Mouse (Mus musculus) ES-Bruce4 (cell line): ENCODE measurements around the gene Cbx7. TPM values are rescaled to one million over a fixed set of nuclear protein-coding genes. Genes with fewer than 3 reads are reported as not detected.

ENCODE experiments used
- H3K27ac ChIP-seq: 2 replicates; pipeline ENCODE4 v1.5.1; 2012; ENCODE audit warnings: low read length, inconsistent platforms; ENCODE audit not compliant: insufficient read depth
- H3K27me3 ChIP-seq: 2 replicates; pipeline ENCODE4 v1.6.1; 2012; ENCODE audit warnings: mild to moderate bottlenecking, low read length, inconsistent platforms; ENCODE audit not compliant: control insufficient read depth, poor library complexity, insufficient read depth, severe bottlenecking
- H3K36me3 ChIP-seq: 2 replicates; pipeline ENCODE4 v1.6.1; 2012; ENCODE audit warnings: inconsistent platforms, mild to moderate bottlenecking, low read length, moderate library complexity; ENCODE audit not compliant: control insufficient read depth, poor library complexity, insufficient read depth, severe bottlenecking
- H3K4me1 ChIP-seq: one replicate; pipeline ENCODE4 v1.8.1; 2011; ENCODE audit warnings: low read length; ENCODE audit not compliant: control insufficient read depth, insufficient read depth
- H3K4me3 ChIP-seq: 2 replicates; pipeline ENCODE4 v1.5.1; 2011; ENCODE audit warnings: low read depth, mild to moderate bottlenecking, low read length
- H3K9ac ChIP-seq: 2 replicates; pipeline ENCODE4 v1.6.1; 2012; ENCODE audit warnings: low read depth, mild to moderate bottlenecking, inconsistent platforms; ENCODE audit not compliant: poor library complexity, severe bottlenecking
- H3K9me3 ChIP-seq: replicated peaks from 2 replicates; pipeline ENCODE4 v1.6.1; 2012; ENCODE audit warnings: mild to moderate bottlenecking, low read length, inconsistent platforms; ENCODE audit not compliant: control insufficient read depth, poor library complexity, insufficient read depth, severe bottlenecking
- CTCF ChIP-seq: IDR thresholded peaks from one replicate; pipeline ENCODE4 v1.8.1; 2011; ENCODE audit warnings: low read depth, low read length
- EP300 ChIP-seq: IDR thresholded peaks from 2 replicates; pipeline ENCODE4 v1.6.1; 2011; ENCODE audit warnings: low read depth, low read length; ENCODE audit not compliant: insufficient read depth
- POLR2A ChIP-seq: IDR thresholded peaks from one replicate; pipeline ENCODE4 v1.8.1; 2011; ENCODE audit warnings: low read length; ENCODE audit not compliant: insufficient read depth
- polyA plus RNA-seq: library from polyadenylated mRNA; stranded (reverse); fragments of >200 nt; gene quantifications from 2 replicates; pipeline ENCODE4 v1.2.4, GENCODE M21; 2011; ENCODE audit warnings: low read depth; ENCODE audit not compliant: missing spikeins, insufficient read depth, insufficient read length

Cbx7 gene
- polyA plus RNA-seq, 1 experiment = 111 TPM

DNA sequence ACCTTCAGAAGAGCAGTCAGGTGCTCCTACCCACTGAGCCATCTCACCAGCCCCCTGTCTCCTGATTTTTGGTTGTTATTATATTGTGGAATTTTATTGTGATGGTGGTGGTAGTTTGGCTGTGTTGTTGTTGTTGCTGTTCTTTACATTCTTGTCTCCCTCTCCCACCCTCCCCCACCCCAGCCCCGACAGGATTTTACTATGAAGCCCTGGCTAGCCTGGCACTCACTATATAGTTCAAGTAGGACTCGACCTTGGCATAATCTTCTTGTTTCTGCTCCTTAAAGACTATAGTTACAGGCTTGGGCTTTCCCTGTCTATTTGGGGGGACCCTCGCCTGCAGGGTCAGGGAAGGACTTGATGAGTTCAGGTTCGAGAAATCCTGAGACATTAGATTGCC is 76.6 kb downstream of the Cbx7 start:
- Histone ChIP-seq H3K27ac (no peak overlapping the region), H3K9ac (peak overlapping the region; percentile 41), H3K4me3 (peak overlapping the region; percentile 41), H3K9me3 (no peaks in the 10 kb centered on the region), H3K4me1 (peaks cover 6% of the 10 kb centered on the region), H3K36me3 (peaks cover 23% of the 10 kb centered on the region), H3K27me3 (no peaks in the 10 kb centered on the region)
- TF ChIP-seq EP300 (no peak), POLR2A (no peak), CTCF (no peak)

GRCm38 (mm10) chr15:79893824-79894123 is 77.1 kb downstream of the Cbx7 start:
- Histone ChIP-seq H3K9ac (peak overlapping the region; percentile 41), H3K4me3 (peak overlapping the region; percentile 57), H3K4me1 (peaks cover 3% of the 10 kb centered on the region), H3K27ac (peak overlapping the region; percentile 45; the same call in 1 of the 2 replicates), H3K36me3 (peaks cover 19% of the 10 kb centered on the region), H3K9me3 (no peaks in the 10 kb centered on the region), H3K27me3 (no peaks in the 10 kb centered on the region)
- TF ChIP-seq CTCF (no peak), EP300 (no peak), POLR2A (no peak)

- Histone ChIP-seq H3K9ac (peak overlapping the region; percentile 74), H3K36me3 (peaks cover 13% of the 10 kb centered on the region), H3K27me3 (no peaks in the 10 kb centered on the region), H3K9me3 (no peaks in the 10 kb centered on the region), H3K27ac (peak overlapping the region; percentile 64), H3K4me1 (peaks cover 2% of the 10 kb centered on the region), H3K4me3 (peak overlapping the region; percentile 76)
- TF ChIP-seq POLR2A (no peak), EP300 (no peak), CTCF (no peak)
These were observed 77.7 kb downstream of the Cbx7 start for GRCm38 (mm10) chr15:79892995-79893823.

DNA sequence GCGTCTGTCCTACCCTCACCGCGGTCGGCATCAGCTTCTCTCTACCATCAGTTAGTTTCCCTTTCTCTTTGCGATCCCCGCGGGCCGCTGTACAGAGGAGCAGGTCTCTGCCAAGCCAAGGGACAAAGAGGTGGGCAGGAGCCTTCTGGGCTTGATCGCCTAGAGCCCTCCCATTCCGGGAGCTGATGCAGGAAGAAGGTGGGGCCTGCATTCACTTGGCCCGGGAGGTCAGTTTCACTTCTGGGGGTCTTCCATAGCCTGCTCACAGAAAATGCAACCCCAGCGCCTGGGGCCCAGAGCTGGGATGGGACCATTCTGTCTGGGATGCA is 78.7 kb downstream of the Cbx7 start:
- no peaks in the 10 kb centered on the region for H3K27me3 ChIP-seq
- peak overlapping the region; percentile 74 for H3K9ac ChIP-seq
- H3K4me3 ChIP-seq = peak overlapping the region; percentile 76
- no peaks in the 10 kb centered on the region for H3K9me3 ChIP-seq
- TF ChIP-seq POLR2A = no peak
- peaks cover 2% of the 10 kb centered on the region for H3K4me1 ChIP-seq
- peaks cover 5% of the 10 kb centered on the region for H3K36me3 ChIP-seq
- H3K27ac ChIP-seq = peak overlapping the region; percentile 64

DNA sequence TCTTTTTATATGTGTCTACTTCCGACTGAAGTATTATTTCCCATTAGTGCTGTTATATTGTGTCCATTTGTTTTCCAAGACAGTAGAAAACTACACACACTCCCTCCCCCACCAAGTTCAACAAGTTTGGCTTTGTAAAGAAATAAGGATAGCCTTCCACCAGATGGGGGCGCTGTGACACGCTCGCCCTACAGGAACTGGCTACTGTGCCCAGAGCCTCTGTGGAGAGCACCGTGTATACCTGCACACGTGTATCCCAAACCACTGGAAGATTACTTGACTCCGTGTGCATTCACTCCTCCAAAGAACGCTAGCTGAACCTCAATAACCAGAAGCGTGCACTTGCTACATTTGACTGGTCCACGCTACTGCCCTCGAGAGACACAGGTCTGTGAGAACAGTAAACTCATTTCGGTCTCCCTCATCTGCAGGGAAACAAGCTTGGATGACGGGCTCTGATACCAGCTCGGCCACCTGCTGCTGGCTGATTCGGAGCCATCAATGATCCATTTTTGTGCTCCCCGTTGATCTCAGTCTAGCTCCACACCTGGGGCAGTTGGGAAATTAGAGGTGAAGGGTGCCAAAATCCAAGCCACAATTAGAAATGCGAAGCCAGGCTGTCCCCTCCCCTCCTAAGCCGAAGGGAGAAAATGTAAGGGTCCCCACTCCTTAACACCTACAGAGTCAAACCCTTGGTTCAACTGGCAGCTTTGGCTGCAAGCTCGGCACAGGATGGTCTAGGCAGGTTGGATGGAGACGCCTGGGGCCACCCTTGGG is 79.3 kb downstream of the Cbx7 start, which contains the start of gene Apobec3:
Apobec3 (plus strand) TSS at position 224 of the 777 bp plus-strand sequence.
- no peaks in the 10 kb centered on the region for H3K27me3 ChIP-seq
- peaks cover 5% of the 10 kb centered on the region for H3K36me3 ChIP-seq
- H3K9me3 ChIP-seq = no peaks in the 10 kb centered on the region
- H3K4me3 ChIP-seq = peak within 1 kb of the TSS; percentile 76
- peak within 1 kb of the TSS; percentile 64 for H3K27ac ChIP-seq
- peak within 1 kb of the TSS; percentile 74 for H3K9ac ChIP-seq
- peaks cover 2% of the 10 kb centered on the region for H3K4me1 ChIP-seq
- TF ChIP-seq POLR2A (peak; percentile 62), EP300 (peak; percentile 62; the same call in 1 of the 2 replicates), CTCF (peak; percentile 95)

GRCm38 (mm10) chr15:79884820-79885219 is 86.1 kb downstream of the Cbx7 start:
- no peaks in the 10 kb centered on the region for H3K36me3 ChIP-seq
- TF ChIP-seq CTCF (no peak), EP300 (no peak), POLR2A (no peak)
- H3K9ac ChIP-seq = no peak overlapping the region

More at GRCm38 (mm10) chr15:79884820-79885219, 86.1 kb downstream of the Cbx7 start:
- Histone ChIP-seq H3K9me3 (no peaks in the 10 kb centered on the region), H3K27ac (no peak overlapping the region), H3K4me1 (peaks cover 4% of the 10 kb centered on the region), H3K4me3 (no peak overlapping the region), H3K27me3 (no peaks in the 10 kb centered on the region)
